Mouse (Mus musculus): ENCODE measurements around the gene Klf13. TPM values are rescaled to one million over a fixed set of nuclear protein-coding genes. Genes with fewer than 3 reads are reported as not detected.
A peak's percentile ranks its signal among the peaks of the same experiment; 100 is the strongest.

The Klf13 gene
- polyA plus RNA-seq, 1 experiment from 2014 or later, result 21.9 TPM

GRCm38 (mm10) chr7:63885025-63885424 lies 53.7 kb downstream of the Klf13 start:
- Histone ChIP-seq H3K27me3 (no peaks in the 10 kb centered on the region), H3K4me1 (no peaks in the 10 kb centered on the region), H3K36me3 (replicated peaks) (peaks cover 17% of the 10 kb centered on the region), H3K4me3 (replicated peaks) (no peak overlapping the region), H3K27ac (no peak overlapping the region), H3K9ac (no peak overlapping the region), H3K4me2 (no peak overlapping the region), H3K9me3 (no peaks in the 10 kb centered on the region)
- 92% methylated on average over 7 of the region's 7 CpGs for WGBS
- no peak for ATAC-seq (ENCODE audit: low FRiP score)

- ATAC-seq (ENCODE audit: low FRiP score), result no peak
- H3K4me2 ChIP-seq, result no peak overlapping the region
- 0 out of 2 replicates have a peak, but pooled peaks cover 2% of the 10 kb centered on the region for H3K36me3 ChIP-seq (replicated peaks)
- 86% methylated on average over 7 of the region's 7 CpGs for WGBS
- no peak overlapping the region for H3K4me3 ChIP-seq (replicated peaks)
- H3K9ac ChIP-seq, result no peak overlapping the region
- H3K9me3 ChIP-seq, result no peaks in the 10 kb centered on the region
- H3K27me3 ChIP-seq, result no peaks in the 10 kb centered on the region
- no peak overlapping the region for H3K27ac ChIP-seq
- 0 out of 2 replicates have a peak, but pooled peaks cover 2% of the 10 kb centered on the region for H3K4me1 ChIP-seq
Measured at GRCm38 (mm10) chr7:63882739-63883138, 56.0 kb downstream of the Klf13 start.

- no peak overlapping the region for H3K9ac ChIP-seq
- no peaks in the 10 kb centered on the region for H3K36me3 ChIP-seq (replicated peaks)
- H3K27me3 ChIP-seq, result no peaks in the 10 kb centered on the region
- 93% methylated on average over 6 of the region's 6 CpGs for WGBS
- no peak overlapping the region for H3K4me2 ChIP-seq
- no peaks in the 10 kb centered on the region for H3K9me3 ChIP-seq
- no peak overlapping the region for H3K4me3 ChIP-seq (replicated peaks)
- no peak overlapping the region for H3K27ac ChIP-seq
- no peak for ATAC-seq (ENCODE audit: low FRiP score)
- 0 out of 2 replicates have a peak, but pooled peaks cover 7% of the 10 kb centered on the region for H3K4me1 ChIP-seq
Measured at GRCm38 (mm10) chr7:63879583-63879982, 59.1 kb downstream of the Klf13 start.

- no peaks in the 10 kb centered on the region for H3K36me3 ChIP-seq (replicated peaks)
- peak; percentile 39; the same call in 1 of the 2 replicates for ATAC-seq (ENCODE audit: low FRiP score)
- no peak overlapping the region for H3K27ac ChIP-seq
- no peaks in the 10 kb centered on the region for H3K27me3 ChIP-seq
- H3K4me2 ChIP-seq, result no peak overlapping the region; the same call in 1 of the 2 replicates
- WGBS, result 27% methylated on average over 14 of the region's 14 CpGs
- H3K9me3 ChIP-seq, result no peaks in the 10 kb centered on the region
- H3K4me1 ChIP-seq, result 0 out of 2 replicates have a peak, but pooled peaks cover 7% of the 10 kb centered on the region
- H3K9ac ChIP-seq, result no peak overlapping the region
- no peak overlapping the region for H3K4me3 ChIP-seq (replicated peaks)
Measured at GRCm38 (mm10) chr7:63877610-63878009, 61.1 kb downstream of the Klf13 start.

- 83% methylated on average over 2 of the region's 2 CpGs for WGBS
- Histone ChIP-seq H3K4me3 (replicated peaks) (no peak overlapping the region), H3K9ac (no peak overlapping the region), H3K27me3 (no peaks in the 10 kb centered on the region), H3K9me3 (no peaks in the 10 kb centered on the region), H3K36me3 (replicated peaks) (no peaks in the 10 kb centered on the region), H3K4me1 (0 out of 2 replicates have a peak, but pooled peaks cover 7% of the 10 kb centered on the region), H3K27ac (no peak overlapping the region), H3K4me2 (no peak overlapping the region)
- no peak for ATAC-seq (ENCODE audit: low FRiP score)
Measured at GRCm38 (mm10) chr7:63876640-63877039, 62.1 kb downstream of the Klf13 start.

- no peak overlapping the region for H3K4me3 ChIP-seq (replicated peaks)
- H3K9ac ChIP-seq, result no peak overlapping the region
- no peak for ATAC-seq (ENCODE audit: low FRiP score)
- H3K27me3 ChIP-seq, result no peaks in the 10 kb centered on the region
- H3K36me3 ChIP-seq (replicated peaks), result no peaks in the 10 kb centered on the region
- H3K9me3 ChIP-seq, result no peaks in the 10 kb centered on the region
- no peak overlapping the region for H3K4me2 ChIP-seq
- H3K27ac ChIP-seq, result no peak overlapping the region
- 0 out of 2 replicates have a peak, but pooled peaks cover 7% of the 10 kb centered on the region for H3K4me1 ChIP-seq
Measured at GRCm38 (mm10) chr7:63875686-63876085, 63.0 kb downstream of the Klf13 start.

- Histone ChIP-seq H3K4me2 (no peak overlapping the region), H3K27ac (no peak overlapping the region), H3K4me3 (replicated peaks) (no peak overlapping the region), H3K9ac (no peak overlapping the region), H3K9me3 (no peaks in the 10 kb centered on the region), H3K4me1 (0 out of 2 replicates have a peak, but pooled peaks cover 7% of the 10 kb centered on the region), H3K36me3 (replicated peaks) (no peaks in the 10 kb centered on the region), H3K27me3 (no peaks in the 10 kb centered on the region)
- 72% methylated on average over 12 of the region's 12 CpGs for WGBS
- no peak for ATAC-seq (ENCODE audit: low FRiP score)
Measured at GRCm38 (mm10) chr7:63873880-63874279, 64.8 kb downstream of the Klf13 start.

GRCm38 (mm10) chr7:63871698-63872097 lies 67.0 kb downstream of the Klf13 start:
- Histone ChIP-seq H3K27me3 (no peaks in the 10 kb centered on the region), H3K9me3 (no peaks in the 10 kb centered on the region), H3K9ac (no peak overlapping the region), H3K4me3 (replicated peaks) (no peak overlapping the region), H3K4me2 (no peak overlapping the region), H3K27ac (no peak overlapping the region), H3K36me3 (replicated peaks) (no peaks in the 10 kb centered on the region), H3K4me1 (no peaks in the 10 kb centered on the region)
- ATAC-seq (ENCODE audit: low FRiP score), result no peak
- 84% methylated on average over 6 of the region's 6 CpGs for WGBS

- Histone ChIP-seq H3K27ac (no peak overlapping the region), H3K4me2 (no peak overlapping the region), H3K36me3 (replicated peaks) (no peaks in the 10 kb centered on the region), H3K9me3 (no peaks in the 10 kb centered on the region), H3K4me1 (no peaks in the 10 kb centered on the region), H3K4me3 (replicated peaks) (no peak overlapping the region), H3K27me3 (no peaks in the 10 kb centered on the region; the same call in 1 of the 2 replicates), H3K9ac (no peak overlapping the region)
- no peak for ATAC-seq (ENCODE audit: low FRiP score)
- WGBS, result 73% methylated on average over 6 of the region's 6 CpGs
Measured at GRCm38 (mm10) chr7:63868356-63868918, 70.3 kb downstream of the Klf13 start.

GRCm38 (mm10) chr7:63865911-63866310 lies 72.8 kb downstream of the Klf13 start:
- 94% methylated on average over 4 of the region's 4 CpGs for WGBS
- H3K4me2 ChIP-seq, result no peak overlapping the region
- no peak overlapping the region for H3K27ac ChIP-seq

GRCm38 (mm10) chr7:63863046-63863445 lies 75.7 kb downstream of the Klf13 start:
- no peak for ATAC-seq (ENCODE audit: low FRiP score)
- no peak overlapping the region for H3K4me2 ChIP-seq
- no peak overlapping the region for H3K4me3 ChIP-seq (replicated peaks)

More at GRCm38 (mm10) chr7:63865911-63866310, 72.8 kb downstream of the Klf13 start:
- Histone ChIP-seq H3K27me3 (no peaks in the 10 kb centered on the region; the same call in 1 of the 2 replicates), H3K4me1 (no peaks in the 10 kb centered on the region), H3K9me3 (no peaks in the 10 kb centered on the region), H3K36me3 (replicated peaks) (no peaks in the 10 kb centered on the region), H3K9ac (no peak overlapping the region), H3K4me3 (replicated peaks) (no peak overlapping the region)
- no peak for ATAC-seq (ENCODE audit: low FRiP score)

GRCm38 (mm10) chr7:63861123-63861522 lies 77.6 kb downstream of the Klf13 start:
- Histone ChIP-seq H3K27ac (no peak overlapping the region), H3K4me1 (peaks cover 7% of the 10 kb centered on the region; the same call in 1 of the 2 replicates), H3K4me2 (no peak overlapping the region), H3K9ac (no peak overlapping the region), H3K4me3 (replicated peaks) (no peak overlapping the region), H3K27me3 (peaks cover 4% of the 10 kb centered on the region; the same call in 1 of the 2 replicates), H3K36me3 (replicated peaks) (no peaks in the 10 kb centered on the region), H3K9me3 (no peaks in the 10 kb centered on the region)
- WGBS, result 89% methylated on average over 6 of the region's 6 CpGs
- no peak for ATAC-seq (ENCODE audit: low FRiP score)

More at GRCm38 (mm10) chr7:63863046-63863445, 75.7 kb downstream of the Klf13 start:
- peaks cover 7% of the 10 kb centered on the region; the same call in 1 of the 2 replicates for H3K4me1 ChIP-seq
- H3K9me3 ChIP-seq, result no peaks in the 10 kb centered on the region
- no peak overlapping the region for H3K27ac ChIP-seq
- 80% methylated on average over 1 of the region's 1 CpGs for WGBS
- no peaks in the 10 kb centered on the region; the same call in 1 of the 2 replicates for H3K27me3 ChIP-seq
- H3K36me3 ChIP-seq (replicated peaks), result no peaks in the 10 kb centered on the region
- H3K9ac ChIP-seq, result no peak overlapping the region

Measured in forebrain, embryonic 12.5 days (tissue).